Mouse (Mus musculus): ENCODE results near the gene Ttc41.

Ttc41 gene

GRCm38 (mm10) chr10:86825871-86826522 lies 120.4 kb downstream of the Ttc41 start:
- DNase-seq (ENCODE audit: low spot score in 2 of 2): no peak
